Mouse (Mus musculus) kidney, embryonic 14.5 days (tissue): ENCODE results near the gene Maml3. TPM values are rescaled to one million over a fixed set of nuclear protein-coding genes. Genes with fewer than 3 reads are reported as not detected.

Experiments used
- ATAC-seq: fragments of 200-750 bp; cut with Nextera tagmentation; 2 replicates; pipeline ENCODE4 v1.8.0; 2017; ENCODE audit warnings: moderate number of reproducible peaks, mild to moderate bottlenecking, moderate TSS enrichment, moderate library complexity; ENCODE audit not compliant: low FRiP score, low TSS enrichment
- H3K27ac ChIP-seq: fragments of 300-500 bp; sonication (generic); 2 replicates; pipeline ENCODE4 v1.5.1; 2014; ENCODE audit warnings: low read depth, mild to moderate bottlenecking, low read length, moderate library complexity, mixed read lengths
- H3K27me3 ChIP-seq: fragments of 300-500 bp; sonication (generic); 2 replicates; pipeline ENCODE4 v1.6.1; 2014; ENCODE audit warnings: mild to moderate bottlenecking, low read length; ENCODE audit not compliant: control insufficient read depth, insufficient read depth
- H3K36me3 ChIP-seq: fragments of 300-500 bp; sonication (generic); 2 replicates; pipeline ENCODE4 v1.6.1; 2014; ENCODE audit warnings: low read length, mixed read lengths; ENCODE audit not compliant: control insufficient read depth, insufficient read depth
- H3K4me1 ChIP-seq: fragments of 300-500 bp; sonication (generic); 2 replicates; pipeline ENCODE4 v1.6.1; 2014; ENCODE audit warnings: low read length, mixed read lengths; ENCODE audit not compliant: control insufficient read depth, insufficient read depth
- H3K4me2 ChIP-seq: fragments of 300-500 bp; sonication (generic); replicated peaks from 2 replicates; pipeline ENCODE4 v1.6.1; 2014; ENCODE audit warnings: low read depth, mild to moderate bottlenecking, low read length
- H3K4me3 ChIP-seq: fragments of 300-500 bp; sonication (generic); 2 replicates; pipeline ENCODE4 v1.5.1; 2014; ENCODE audit warnings: mild to moderate bottlenecking, low read length
- H3K9ac ChIP-seq: fragments of 300-500 bp; sonication (generic); 2 replicates; pipeline ENCODE4 v1.6.1; 2014; ENCODE audit warnings: low read depth, mild to moderate bottlenecking, low read length, moderate library complexity
- H3K9me3 ChIP-seq: fragments of 300-500 bp; sonication (generic); 2 replicates; pipeline ENCODE4 v1.6.1; 2016; ENCODE audit warnings: low read length; ENCODE audit not compliant: control insufficient read depth
- WGBS: fragments of 180-500 bp; shearing (Covaris S2); extraction: QIAGEN DNeasy Blood & Tissue Kit; methylation state at CpG from one replicate; pipeline ENCODE4 v1.1.7; 2014; 5-methylcytosine and 5-hydroxymethylcytosine counted together
- polyA plus RNA-seq: library from polyadenylated mRNA; unstranded; fragments of >200 nt; fragmentation: Nextera tagmentation; extraction: Ambion mirVana; gene quantifications from 2 replicates; pipeline ENCODE4 v1.2.1, GENCODE M21; 2014

Gene Maml3
- polyA plus RNA-seq, 1 experiment from 2014 or later, result 9.4 TPM

GRCm38 (mm10) chr3:51787945-51788344, 316.9 kb downstream of the Maml3 start:
- H3K4me2 ChIP-seq, result no peak overlapping the region
- no peak overlapping the region; the same call in 1 of the 2 replicates for H3K27ac ChIP-seq
- 97% methylated on average over 2 of the region's 2 CpGs for WGBS

GRCm38 (mm10) chr3:51785796-51786195, 319.1 kb downstream of the Maml3 start:
- Histone ChIP-seq H3K4me1 (peaks cover 17% of the 10 kb centered on the region; the same call in 1 of the 2 replicates), H3K27me3 (no peaks in the 10 kb centered on the region), H3K9me3 (no peaks in the 10 kb centered on the region), H3K4me2 (no peak overlapping the region), H3K4me3 (no peak overlapping the region), H3K36me3 (no peaks in the 10 kb centered on the region), H3K27ac (no peak overlapping the region), H3K9ac (no peak overlapping the region)
- no peak for ATAC-seq
- 63% methylated on average over 7 of the region's 7 CpGs for WGBS

More at GRCm38 (mm10) chr3:51787945-51788344, 316.9 kb downstream of the Maml3 start:
- Histone ChIP-seq H3K9me3 (no peaks in the 10 kb centered on the region), H3K36me3 (no peaks in the 10 kb centered on the region), H3K4me3 (no peak overlapping the region), H3K9ac (no peak overlapping the region), H3K4me1 (peaks cover 20% of the 10 kb centered on the region; the same call in 1 of the 2 replicates), H3K27me3 (no peaks in the 10 kb centered on the region)
- ATAC-seq, result no peak

GRCm38 (mm10) chr3:51782191-51782590, 322.7 kb downstream of the Maml3 start:
- Histone ChIP-seq H3K9ac (no peak overlapping the region), H3K27ac (no peak overlapping the region), H3K4me2 (no peak overlapping the region), H3K27me3 (no peaks in the 10 kb centered on the region), H3K36me3 (no peaks in the 10 kb centered on the region), H3K4me3 (no peak overlapping the region), H3K9me3 (no peaks in the 10 kb centered on the region), H3K4me1 (peaks cover 20% of the 10 kb centered on the region)
- ATAC-seq, result no peak
- WGBS, result 89% methylated on average over 10 of the region's 10 CpGs

GRCm38 (mm10) chr3:51778738-51779592, 325.9 kb downstream of the Maml3 start:
- 12% methylated on average over 16 of the region's 16 CpGs for WGBS
- no peaks in the 10 kb centered on the region for H3K27me3 ChIP-seq
- H3K4me1 ChIP-seq, result peaks cover 20% of the 10 kb centered on the region
- no peaks in the 10 kb centered on the region for H3K36me3 ChIP-seq
- H3K9me3 ChIP-seq, result no peaks in the 10 kb centered on the region
- H3K27ac ChIP-seq, result peak overlapping the region; percentile 80
- H3K9ac ChIP-seq, result no peak overlapping the region
- peak; percentile 91 for ATAC-seq
- H3K4me2 ChIP-seq, result peak overlapping the region; percentile 16; the same call in 1 of the 2 replicates
- H3K4me3 ChIP-seq, result no peak overlapping the region

- Histone ChIP-seq H3K27ac (peak overlapping the region; percentile 80; the same call in 1 of the 2 replicates), H3K4me2 (no peak overlapping the region), H3K36me3 (no peaks in the 10 kb centered on the region), H3K4me1 (peaks cover 20% of the 10 kb centered on the region), H3K9me3 (no peaks in the 10 kb centered on the region), H3K27me3 (no peaks in the 10 kb centered on the region), H3K9ac (no peak overlapping the region), H3K4me3 (no peak overlapping the region)
- WGBS, result 41% methylated on average over 3 of the region's 3 CpGs
- ATAC-seq, result no peak
Measured at GRCm38 (mm10) chr3:51778179-51778578, 326.7 kb downstream of the Maml3 start.

GRCm38 (mm10) chr3:51776018-51776611, 328.8 kb downstream of the Maml3 start:
- WGBS, result 82% methylated on average over 2 of the region's 2 CpGs
- H3K4me3 ChIP-seq, result no peak overlapping the region

GRCm38 (mm10) chr3:51773587-51773986, 331.3 kb downstream of the Maml3 start:
- Histone ChIP-seq H3K4me3 (no peak overlapping the region), H3K9ac (no peak overlapping the region), H3K27ac (no peak overlapping the region), H3K27me3 (no peaks in the 10 kb centered on the region), H3K4me2 (no peak overlapping the region), H3K4me1 (peaks cover 14% of the 10 kb centered on the region), H3K36me3 (no peaks in the 10 kb centered on the region), H3K9me3 (no peaks in the 10 kb centered on the region)
- no peak for ATAC-seq
- 75% methylated on average over 5 of the region's 5 CpGs for WGBS

More at GRCm38 (mm10) chr3:51776018-51776611, 328.8 kb downstream of the Maml3 start:
- Histone ChIP-seq H3K4me1 (peaks cover 25% of the 10 kb centered on the region), H3K27me3 (no peaks in the 10 kb centered on the region), H3K9me3 (no peaks in the 10 kb centered on the region), H3K27ac (no peak overlapping the region), H3K9ac (no peak overlapping the region), H3K36me3 (no peaks in the 10 kb centered on the region), H3K4me2 (no peak overlapping the region)
- no peak for ATAC-seq

- 36% methylated on average over 9 of the region's 9 CpGs for WGBS
- ATAC-seq, result peak; percentile 68; the same call in 1 of the 2 replicates
- peaks cover 5% of the 10 kb centered on the region; the same call in 1 of the 2 replicates for H3K4me1 ChIP-seq
- no peaks in the 10 kb centered on the region for H3K36me3 ChIP-seq
- no peak overlapping the region for H3K4me3 ChIP-seq
- H3K9me3 ChIP-seq, result no peaks in the 10 kb centered on the region
- no peaks in the 10 kb centered on the region for H3K27me3 ChIP-seq
- H3K27ac ChIP-seq, result peak overlapping the region; percentile 37; the same call in 1 of the 2 replicates
- no peak overlapping the region for H3K4me2 ChIP-seq
- no peak overlapping the region for H3K9ac ChIP-seq
Measured at GRCm38 (mm10) chr3:51771839-51772630, 332.8 kb downstream of the Maml3 start.
